Mouse (Mus musculus) brain, embryonic 14.5 days (tissue): ENCODE measurements around the gene E130208F15Rik. TPM values are rescaled to one million over a fixed set of nuclear protein-coding genes. Genes with fewer than 3 reads are reported as not detected.

Source experiments
- DNase-seq: peaks from one replicate; pipeline ENCODE4 v3.0.0-alpha.2; 2011; ENCODE audit warnings: low read depth
- CTCF ChIP-seq: fragments of 200-500 bp; IDR thresholded peaks from 2 replicates; pipeline ENCODE4 v1.5.1; 2012; ENCODE audit warnings: inconsistent platforms, mild to moderate bottlenecking, moderate library complexity, borderline replicate concordance; ENCODE audit not compliant: insufficient read depth, insufficient read length; ENCODE audit errors: extremely low read depth
- POLR2A ChIP-seq: fragments of 200-500 bp; IDR thresholded peaks from 2 replicates; pipeline ENCODE4 v1.6.1; 2012; ENCODE audit warnings: mild to moderate bottlenecking, inconsistent platforms, borderline replicate concordance; ENCODE audit not compliant: poor library complexity, insufficient read depth, insufficient read length, severe bottlenecking; ENCODE audit errors: extremely low read depth
- polyA plus RNA-seq: library from polyadenylated mRNA; depleted of rRNA; stranded (reverse); fragments of >200 nt; gene quantifications from 2 replicates; pipeline ENCODE4 v1.2.3, GENCODE M21; 2012; rRNA removed

The E130208F15Rik gene
- 0.36 and 0.37 TPM in 2 replicates for polyA plus RNA-seq

DNA sequence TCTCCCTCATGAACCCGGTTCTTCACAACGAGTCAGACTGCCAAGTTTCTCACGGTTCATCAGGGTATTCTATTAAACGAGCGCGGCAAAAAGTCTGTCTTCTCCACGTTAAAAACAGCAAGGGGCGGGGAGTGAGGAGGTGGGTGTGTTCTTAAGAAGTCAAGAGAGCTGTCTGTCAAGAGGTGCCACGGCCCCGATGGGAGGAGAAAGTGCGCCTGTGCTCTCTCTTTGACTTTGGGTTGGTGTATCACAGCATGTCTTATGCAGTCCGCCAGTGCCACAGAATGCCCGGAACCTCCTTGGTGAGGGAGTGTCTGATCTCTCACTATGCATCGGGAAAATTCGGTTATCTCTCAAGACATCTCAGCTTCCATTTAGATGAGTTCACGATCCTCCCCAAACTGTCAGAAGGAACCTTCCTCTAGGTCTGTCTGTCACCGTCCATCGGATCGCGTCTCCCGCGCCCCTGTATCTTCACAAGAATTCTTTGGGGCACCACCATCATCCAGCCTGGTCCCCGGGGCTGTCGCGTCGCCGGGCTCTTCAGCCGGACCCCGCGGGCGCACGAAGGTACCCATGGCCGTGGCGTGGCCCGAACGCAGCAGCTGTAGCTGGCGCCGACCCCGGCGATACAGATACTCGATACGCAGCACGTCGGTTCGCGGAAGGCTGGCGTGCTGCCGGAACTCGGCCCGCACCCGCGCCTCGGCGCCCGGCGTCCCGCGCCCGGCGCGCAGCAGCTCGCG lies at the start of gene E130208F15Rik:
E130208F15Rik (plus strand) TSS at position 202 of the 746 bp plus-strand sequence.
- TF ChIP-seq POLR2A (no peak; the same call in 1 of the 2 replicates), CTCF (no peak)
- DNase-seq, result peak; percentile 83

- DNase-seq, result no peak
- no peak for TF ChIP-seq POLR2A
- no peak for TF ChIP-seq CTCF
These were observed 47.2 kb upstream of the E130208F15Rik start for GRCm38 (mm10) chr7:30274383-30274782.

DNA sequence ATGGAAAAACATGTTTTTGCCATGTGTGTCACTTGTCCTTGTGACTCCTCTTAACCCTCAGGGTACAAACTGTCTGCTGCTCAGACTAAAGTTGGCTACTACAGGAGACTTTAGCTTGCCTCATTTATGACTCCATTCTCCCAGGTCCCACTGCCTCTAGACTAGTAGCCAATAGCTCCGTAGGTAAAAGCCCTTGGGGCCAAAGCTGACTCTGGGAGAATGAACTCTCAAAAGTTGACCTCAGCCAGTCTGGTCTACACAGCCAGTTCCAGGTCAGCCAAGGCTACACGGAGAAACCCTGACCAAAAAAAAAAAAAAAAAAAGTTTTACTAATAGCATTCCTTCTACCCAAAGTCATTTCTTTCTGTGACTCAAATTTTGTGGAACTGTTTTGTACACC lies 42.6 kb upstream of the E130208F15Rik start:
- TF ChIP-seq CTCF (no peak), POLR2A (no peak)
- no peak for DNase-seq

- DNase-seq, result no peak
- TF ChIP-seq POLR2A (no peak), CTCF (no peak)
These were observed 42.0 kb upstream of the E130208F15Rik start for GRCm38 (mm10) chr7:30279536-30279935.

DNA sequence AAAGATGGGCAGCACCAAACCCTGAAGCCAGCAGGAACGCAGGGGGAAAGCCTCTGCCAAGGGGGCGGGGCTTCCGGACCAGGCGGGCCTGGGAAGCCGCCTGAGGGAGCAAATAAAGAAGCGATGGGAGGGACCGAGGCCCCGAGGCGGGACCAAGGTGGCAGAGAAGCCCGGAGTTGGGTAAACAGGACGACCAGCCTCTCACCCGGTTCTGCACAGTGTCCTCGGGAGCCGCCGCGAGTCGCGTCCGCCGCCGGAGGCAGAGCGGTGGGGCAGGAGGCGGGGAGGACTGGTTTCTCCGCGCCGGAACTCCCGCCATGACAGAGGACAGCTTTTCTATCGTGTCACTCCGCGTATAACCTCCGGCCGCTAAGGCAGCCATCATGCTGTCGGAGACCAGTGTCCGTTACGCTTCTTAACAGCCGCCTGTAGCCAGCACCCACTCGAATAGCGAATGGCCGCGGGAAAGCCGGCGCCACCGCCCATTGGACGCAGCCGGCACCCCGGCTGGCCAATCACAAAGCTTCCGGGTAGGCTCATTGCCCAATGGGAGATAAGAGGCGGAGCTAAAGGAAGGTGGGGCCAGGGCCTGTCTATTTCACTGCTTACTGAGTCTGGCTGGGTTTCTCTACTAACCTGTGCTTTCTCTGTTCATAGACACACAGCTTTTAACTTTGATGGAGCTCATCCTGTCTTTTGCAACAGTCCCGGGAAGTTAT lies 41.4 kb upstream of the E130208F15Rik start, which contains the start of the genes Thap8 and Wdr62:
Thap8 (plus strand) TSS at position 144 of the 719 bp plus-strand sequence.
Wdr62 (minus strand) TSS at position 469 of the 719 bp plus-strand sequence.
- TF ChIP-seq POLR2A (0 out of 2 replicates have a peak, but pooled peaks have one; percentile 20), CTCF (no peak)
- DNase-seq, result peak; percentile 97

GRCm38 (mm10) chr7:30280670-30281138 lies 40.8 kb upstream of the E130208F15Rik start:
- DNase-seq, result peak; percentile 96
- TF ChIP-seq CTCF, result no peak
- TF ChIP-seq POLR2A, result no peak

- no peak for TF ChIP-seq POLR2A
- no peak for DNase-seq
These were observed 40.0 kb upstream of the E130208F15Rik start for GRCm38 (mm10) chr7:30281522-30281921.

- DNase-seq, result no peak
- TF ChIP-seq POLR2A, result no peak
- TF ChIP-seq CTCF, result no peak
These were observed 38.8 kb upstream of the E130208F15Rik start for GRCm38 (mm10) chr7:30282740-30283139.

DNA sequence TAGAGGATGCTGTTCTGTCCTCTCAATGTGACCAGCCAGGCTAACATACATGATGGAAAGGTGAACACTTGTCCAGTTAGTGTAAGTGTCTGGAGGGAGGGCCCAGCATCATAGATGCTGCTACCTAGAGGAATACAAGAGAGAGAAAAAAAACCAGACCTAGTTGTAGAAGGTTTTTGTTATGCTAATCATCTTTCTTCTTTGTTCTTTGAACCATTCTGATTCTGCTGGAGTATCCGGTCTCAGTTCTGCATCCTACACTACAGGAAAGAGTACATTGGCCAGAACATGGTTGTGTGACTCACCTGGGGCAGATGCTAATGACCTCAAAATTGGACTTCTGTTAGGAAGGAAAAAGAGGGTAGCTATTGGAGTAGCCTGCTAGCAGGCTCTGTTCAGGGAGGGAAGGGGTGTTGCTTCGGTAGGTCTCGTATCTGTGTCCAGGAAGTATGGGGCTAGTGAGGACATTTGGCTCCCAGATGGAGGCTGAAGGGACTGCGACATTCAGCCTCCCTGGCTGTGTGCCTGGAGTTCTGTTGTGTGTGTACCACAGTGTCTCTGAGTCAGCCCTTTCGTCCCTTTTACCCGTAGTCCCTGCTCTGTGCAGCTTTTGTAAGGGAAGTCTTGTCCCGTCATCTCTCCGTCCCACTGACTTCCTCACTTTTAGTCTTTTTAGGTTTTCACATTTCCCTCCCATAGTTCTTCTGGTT lies 34.7 kb upstream of the E130208F15Rik start:
- TF ChIP-seq CTCF, result no peak
- no peak for TF ChIP-seq POLR2A
- peak; percentile 22 for DNase-seq

DNA sequence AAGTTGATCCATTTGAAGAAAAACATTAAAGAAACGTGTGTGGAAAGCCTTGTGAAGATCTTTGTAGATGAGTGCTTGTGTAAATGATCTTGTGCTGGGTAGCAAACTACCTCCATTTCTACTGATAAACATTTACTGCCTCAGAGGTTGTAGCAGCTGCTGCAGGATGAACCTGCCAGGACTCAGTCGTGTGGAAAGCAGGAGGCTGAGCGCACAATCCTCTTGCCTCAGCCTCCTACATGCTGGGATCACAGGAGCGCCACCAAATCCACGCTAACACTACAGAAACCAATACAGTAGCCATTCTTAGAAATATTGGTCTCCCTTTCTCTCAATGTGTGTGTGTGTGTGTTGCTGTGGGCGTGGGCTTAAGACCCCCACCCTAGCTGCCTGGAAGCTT lies 33.5 kb upstream of the E130208F15Rik start:
- TF ChIP-seq CTCF (no peak), POLR2A (no peak)
- no peak for DNase-seq
